Mouse (Mus musculus): ENCODE measurements around the gene Gm13275. TPM values are rescaled to one million over a fixed set of nuclear protein-coding genes. Genes with fewer than 3 reads are reported as not detected.
"Not testable (repeated sequence)": the region's sequence is repeated elsewhere in the genome, so short reads cannot be mapped to it uniquely, and the experiment has no call there.

The Gm13275 gene
- total and polyA plus RNA-seq, 2 experiments from 2014 or later: not detected

GRCm38 (mm10) chr4:88815928-88816327 is 21.6 kb downstream of the Gm13275 start, which contains the start of gene Ifna7:
TSS of gene Ifna7 (plus strand) at chr4:88816228.
- DNase-seq (no peak), ATAC-seq (no peak)
- Histone ChIP-seq H3K9me3 (ENCODE audit: low read length) (no peaks in the 10 kb centered on the region), H3K9ac (no peak within 1 kb of the TSS), H3K4me3 (ENCODE audit: low read depth, low read length) (no peak within 1 kb of the TSS), H3K36me3 (ENCODE audit: insufficient read depth) (no peaks in the 10 kb centered on the region), H3K4me2 (ENCODE audit: low read depth) (no peak within 1 kb of the TSS), H3K4me1 (ENCODE audit: insufficient read depth) (no peaks in the 10 kb centered on the region), H3K27me3 (ENCODE audit: insufficient read depth, low read length) (no peaks in the 10 kb centered on the region), H3K27ac (ENCODE audit: low read depth, low read length) (no peak within 1 kb of the TSS)
- WGBS: 62% methylated on average over 3 of the region's 3 CpGs
- TF ChIP-seq CTCF (IDR thresholded peaks at IDR 0.05; ENCODE audit: low read depth): no peak

DNA sequence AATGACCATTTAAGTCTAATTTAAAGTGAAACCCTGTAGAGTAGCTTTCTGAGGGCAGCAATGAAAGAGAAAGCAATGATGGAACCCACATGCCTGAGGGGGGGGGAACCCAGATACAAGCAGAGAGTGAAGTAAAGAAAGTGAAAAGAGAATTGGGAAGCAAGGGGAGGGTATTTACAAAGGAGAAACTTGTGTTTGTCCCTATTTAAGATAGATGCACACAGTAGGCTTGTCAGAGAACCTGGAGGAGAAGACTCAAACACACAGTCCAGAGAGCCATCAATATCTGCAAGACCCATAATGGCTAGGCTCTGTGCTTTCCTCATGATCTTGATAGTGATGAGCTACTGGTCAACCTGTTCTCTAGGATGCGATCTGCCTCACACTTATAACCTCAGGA is 25.4 kb downstream of the Gm13275 start, which contains the start of gene Ifna11:
Ifna11 (plus strand) TSS at position 301 of the 400 bp plus-strand sequence.
- Histone ChIP-seq H3K9ac (no peak within 1 kb of the TSS), H3K36me3 (ENCODE audit: insufficient read depth) (no peaks in the 10 kb centered on the region), H3K27me3 (ENCODE audit: insufficient read depth, low read length) (no peaks in the 10 kb centered on the region), H3K4me2 (ENCODE audit: low read depth) (no peak within 1 kb of the TSS), H3K4me3 (ENCODE audit: low read depth, low read length) (no peak within 1 kb of the TSS), H3K4me1 (ENCODE audit: insufficient read depth) (no peaks in the 10 kb centered on the region), H3K27ac (ENCODE audit: low read depth, low read length) (no peak within 1 kb of the TSS), H3K9me3 (ENCODE audit: low read length) (no peaks in the 10 kb centered on the region)
- ATAC-seq: no peak
- WGBS: 92% methylated on average over 1 of the region's 1 CpGs
- TF ChIP-seq CTCF (IDR thresholded peaks at IDR 0.05; ENCODE audit: low read depth): no peak
- DNase-seq: no peak

DNA sequence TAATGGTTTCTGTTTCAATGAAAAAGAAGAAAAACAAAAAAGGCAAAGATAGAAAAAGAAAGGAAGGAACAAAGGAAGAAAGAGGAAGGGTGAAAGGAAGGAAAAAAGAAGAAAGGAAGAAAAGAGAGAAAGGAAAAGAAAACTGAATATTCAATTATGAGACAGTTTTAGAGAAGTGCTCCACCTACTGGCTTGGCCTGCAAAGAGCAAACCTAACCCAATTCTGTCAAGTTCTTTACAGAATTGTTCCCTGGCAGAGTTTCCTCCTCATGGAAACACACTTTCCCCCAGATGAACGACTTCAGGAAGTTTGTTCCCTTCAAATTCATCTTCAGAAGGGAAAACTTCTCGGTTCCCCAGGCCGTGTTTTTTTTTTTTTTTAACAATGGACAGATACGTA is 28.7 kb downstream of the Gm13275 start:
- Histone ChIP-seq H3K27ac (ENCODE audit: low read depth, low read length) (no peak overlapping the region), H3K4me1 (ENCODE audit: insufficient read depth) (no peaks in the 10 kb centered on the region), H3K27me3 (ENCODE audit: insufficient read depth, low read length) (no peaks in the 10 kb centered on the region), H3K4me2 (ENCODE audit: low read depth) (no peak overlapping the region), H3K36me3 (ENCODE audit: insufficient read depth) (no peaks in the 10 kb centered on the region), H3K9me3 (ENCODE audit: low read length) (no peaks in the 10 kb centered on the region), H3K9ac (no peak overlapping the region), H3K4me3 (ENCODE audit: low read depth, low read length) (no peak overlapping the region)
- TF ChIP-seq CTCF (IDR thresholded peaks at IDR 0.05; ENCODE audit: low read depth): peak; percentile 69
- ATAC-seq (no peak), DNase-seq (peak; percentile 36)
- 26% methylated on average over 4 of the region's 4 CpGs for WGBS

- not testable (repeated sequence) for H3K9me3 ChIP-seq (ENCODE audit: low read length); H3K27me3 ChIP-seq (ENCODE audit: insufficient read depth, low read length); H3K9ac ChIP-seq; DNase-seq; H3K4me3 ChIP-seq (ENCODE audit: low read depth, low read length); ATAC-seq; H3K27ac ChIP-seq (ENCODE audit: low read depth, low read length); H3K4me1 ChIP-seq (ENCODE audit: insufficient read depth); H3K4me2 ChIP-seq (ENCODE audit: low read depth); H3K36me3 ChIP-seq (ENCODE audit: insufficient read depth)
Observed at GRCm38 (mm10) chr4:88827116-88827515, 32.8 kb downstream of the Gm13275 start, which contains the start of gene Ifna6. TSS of gene Ifna6 (plus strand) at chr4:88827416.

DNA sequence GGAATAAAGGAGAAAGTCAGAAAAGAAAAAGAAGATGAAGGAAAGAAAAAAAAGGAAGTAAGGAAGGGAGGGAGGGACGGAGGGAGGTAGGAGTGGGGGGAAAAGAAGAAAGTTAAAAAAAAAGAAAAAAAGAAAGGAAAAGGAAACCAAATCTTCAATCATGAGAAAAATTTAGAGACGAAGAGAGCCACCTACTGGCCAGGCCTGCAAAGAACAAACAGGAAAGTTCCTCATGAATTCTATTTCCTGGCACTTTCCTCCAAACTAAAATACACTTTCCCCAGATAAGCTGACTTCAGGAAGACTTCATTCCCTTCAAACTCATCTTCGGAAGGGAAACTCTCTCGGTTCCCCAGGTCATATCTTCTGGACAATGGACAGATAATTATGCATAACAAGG is 36.2 kb downstream of the Gm13275 start:
- no peaks in the 10 kb centered on the region for H3K36me3 ChIP-seq (ENCODE audit: insufficient read depth)
- H3K9me3 ChIP-seq (ENCODE audit: low read length): no peaks in the 10 kb centered on the region
- DNase-seq (peak; percentile 57), ATAC-seq (no peak)
- H3K4me3 ChIP-seq (ENCODE audit: low read depth, low read length): no peak overlapping the region
- H3K4me2 ChIP-seq (ENCODE audit: low read depth): no peak overlapping the region
- no peak overlapping the region for H3K27ac ChIP-seq (ENCODE audit: low read depth, low read length)
- WGBS: 22% methylated on average over 4 of the region's 4 CpGs
- no peaks in the 10 kb centered on the region for H3K4me1 ChIP-seq (ENCODE audit: insufficient read depth)
- TF ChIP-seq CTCF (IDR thresholded peaks at IDR 0.05; ENCODE audit: low read depth): peak; percentile 66
- no peak overlapping the region for H3K9ac ChIP-seq
- H3K27me3 ChIP-seq (ENCODE audit: insufficient read depth, low read length): no peaks in the 10 kb centered on the region

DNA sequence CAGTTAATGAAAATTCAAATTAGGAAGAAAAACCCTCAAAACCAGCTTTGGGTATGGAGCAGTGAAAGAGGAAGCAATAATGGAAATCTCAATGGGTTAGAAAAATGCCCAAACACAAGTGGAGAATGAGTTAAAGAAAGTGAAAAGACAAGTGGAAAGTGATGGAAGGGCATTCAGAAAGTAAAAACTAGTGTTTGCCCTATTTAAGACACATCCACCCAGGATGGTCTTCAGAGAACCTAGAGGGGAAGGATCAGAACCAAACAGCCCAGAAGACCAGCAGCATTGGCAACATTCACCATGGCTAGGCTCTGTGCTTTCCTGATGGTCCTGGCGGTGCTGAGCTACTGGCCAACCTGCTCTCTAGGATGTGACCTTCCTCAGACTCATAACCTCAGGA is 40.9 kb downstream of the Gm13275 start, which contains the start of gene Ifna5:
Ifna5 (plus strand) TSS at position 301 of the 400 bp plus-strand sequence.
- DNase-seq; H3K4me3 ChIP-seq (ENCODE audit: low read depth, low read length); H3K4me1 ChIP-seq (ENCODE audit: insufficient read depth); H3K27me3 ChIP-seq (ENCODE audit: insufficient read depth, low read length); H3K36me3 ChIP-seq (ENCODE audit: insufficient read depth); ATAC-seq; H3K27ac ChIP-seq (ENCODE audit: low read depth, low read length); H3K9me3 ChIP-seq (ENCODE audit: low read length); H3K4me2 ChIP-seq (ENCODE audit: low read depth); H3K9ac ChIP-seq: not testable (repeated sequence)
- 78% methylated on average over 1 of the region's 1 CpGs for WGBS

- Histone ChIP-seq H3K9me3 (ENCODE audit: low read length) (no peaks in the 10 kb centered on the region), H3K4me2 (ENCODE audit: low read depth) (no peak overlapping the region), H3K36me3 (ENCODE audit: insufficient read depth) (no peaks in the 10 kb centered on the region), H3K4me1 (ENCODE audit: insufficient read depth) (no peaks in the 10 kb centered on the region), H3K27ac (ENCODE audit: low read depth, low read length) (no peak overlapping the region), H3K4me3 (ENCODE audit: low read depth, low read length) (no peak overlapping the region), H3K27me3 (ENCODE audit: insufficient read depth, low read length) (no peaks in the 10 kb centered on the region), H3K9ac (no peak overlapping the region)
- WGBS: 41% methylated on average over 3 of the region's 3 CpGs
- peak; percentile 58 for TF ChIP-seq CTCF (IDR thresholded peaks at IDR 0.05; ENCODE audit: low read depth)
- no peak for DNase-seq
- ATAC-seq: no peak
Observed at GRCm38 (mm10) chr4:88838828-88839227, 44.5 kb downstream of the Gm13275 start.

GRCm38 (mm10) chr4:88840058-88840457 is 45.8 kb downstream of the Gm13275 start:
- no peak overlapping the region for H3K27ac ChIP-seq (ENCODE audit: low read depth, low read length)
- H3K4me3 ChIP-seq (ENCODE audit: low read depth, low read length): no peak overlapping the region
- 65% methylated on average over 3 of the region's 3 CpGs for WGBS
- no peak for DNase-seq
- H3K9ac ChIP-seq: no peak overlapping the region
- TF ChIP-seq CTCF (IDR thresholded peaks at IDR 0.05; ENCODE audit: low read depth): no peak
- H3K4me2 ChIP-seq (ENCODE audit: low read depth): no peak overlapping the region
- H3K4me1 ChIP-seq (ENCODE audit: insufficient read depth): no peaks in the 10 kb centered on the region
- H3K27me3 ChIP-seq (ENCODE audit: insufficient read depth, low read length): no peaks in the 10 kb centered on the region
- H3K9me3 ChIP-seq (ENCODE audit: low read length): no peaks in the 10 kb centered on the region
- ATAC-seq: no peak
- H3K36me3 ChIP-seq (ENCODE audit: insufficient read depth): no peaks in the 10 kb centered on the region

All from forebrain, postnatal 0 days (tissue).